Mouse (Mus musculus): ENCODE measurements around the gene Rbms2.
A peak's percentile ranks its signal among the peaks of the same experiment; 100 is the strongest.

The Rbms2 gene

GRCm38 (mm10) chr10:128133650-128134332, 46.3 kb downstream of the Rbms2 start:
- DNase-seq: no peak

- DNase-seq: no peak
Measured at GRCm38 (mm10) chr10:128131812-128132211, 48.3 kb downstream of the Rbms2 start.

DNA sequence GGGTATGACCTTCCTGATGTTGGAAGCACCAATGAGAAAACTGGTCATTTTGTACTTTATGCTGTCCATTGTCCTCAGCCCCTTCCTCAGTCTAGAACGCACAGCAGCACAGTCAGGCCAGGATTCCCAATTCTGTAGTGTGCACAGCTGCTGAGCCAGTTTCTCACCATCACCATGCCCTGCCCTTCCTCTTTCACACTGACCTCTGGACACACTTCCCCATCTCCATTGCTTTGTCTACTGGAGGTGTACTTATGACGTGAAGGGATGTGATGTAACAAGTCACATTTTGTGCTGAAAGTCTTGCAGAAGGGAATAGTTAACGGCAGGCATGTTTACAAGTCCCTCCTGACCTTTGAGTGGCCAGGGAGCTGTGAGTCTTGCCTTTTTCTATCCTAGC, 48.8 kb downstream of the Rbms2 start:
- no peak for DNase-seq

- no peak for DNase-seq
Measured at GRCm38 (mm10) chr10:128128143-128128542, 52.0 kb downstream of the Rbms2 start.

DNA sequence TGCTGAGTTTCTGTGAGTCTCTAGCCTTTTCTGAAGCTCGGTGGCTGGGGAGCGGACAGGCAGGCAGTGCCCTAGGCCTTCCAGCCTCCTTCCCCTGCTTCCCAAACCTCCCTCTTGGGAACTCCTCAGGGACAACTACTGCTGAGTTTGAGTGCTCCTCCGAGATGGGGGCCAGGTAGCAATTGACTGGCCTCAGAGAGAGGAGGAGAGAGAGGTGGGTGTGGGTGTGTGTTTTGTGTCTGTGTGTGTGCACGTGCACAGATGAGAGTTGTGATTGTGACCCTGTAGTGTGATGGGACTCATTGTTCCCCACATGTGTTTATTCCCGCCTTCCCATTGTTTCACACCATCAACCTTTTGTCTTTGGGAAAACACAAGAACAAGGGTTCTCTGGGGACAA, 52.6 kb downstream of the Rbms2 start:
- no peak for DNase-seq

DNA sequence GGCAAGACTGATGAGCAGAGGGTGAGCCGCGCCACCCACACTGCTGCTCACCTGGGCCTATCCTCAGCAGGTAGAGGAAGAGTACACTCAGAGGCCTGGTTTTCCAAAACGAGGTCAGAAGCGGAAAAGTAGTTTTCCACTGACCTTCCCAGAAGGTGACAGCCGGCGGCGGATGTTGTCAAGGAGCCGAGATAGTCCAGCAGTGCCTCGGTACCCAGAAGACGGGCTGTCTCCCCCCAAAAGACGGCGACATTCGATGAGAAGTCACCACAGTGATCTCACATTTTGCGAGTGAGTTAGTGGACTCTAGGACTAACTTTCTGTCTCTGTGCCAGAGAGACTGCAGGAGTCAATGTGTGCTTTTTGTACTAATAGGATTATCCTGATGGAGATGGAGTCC, 54.1 kb downstream of the Rbms2 start:
- DNase-seq: no peak

GRCm38 (mm10) chr10:128124831-128125230, 55.3 kb downstream of the Rbms2 start:
- no peak for DNase-seq

DNA sequence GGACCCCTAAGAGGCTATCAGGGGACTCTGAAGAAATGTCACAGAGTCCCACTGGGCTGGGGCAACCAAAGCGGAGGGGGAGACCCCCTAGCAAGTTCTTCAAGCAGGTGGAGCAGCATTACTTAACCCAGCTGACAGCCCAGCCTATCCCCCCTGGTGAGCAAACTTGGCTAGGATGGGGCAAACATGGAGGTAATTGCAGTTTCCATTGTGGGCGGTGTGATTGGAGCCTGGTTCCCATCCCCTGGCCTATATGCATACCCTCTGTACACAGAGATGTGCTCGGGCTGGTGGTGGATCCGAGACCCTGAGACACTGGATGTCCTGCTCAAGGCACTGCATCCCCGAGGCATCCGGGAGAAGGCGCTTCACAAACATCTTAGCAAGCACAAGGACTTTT, 56.3 kb downstream of the Rbms2 start:
- no peak for DNase-seq

GRCm38 (mm10) chr10:128111227-128111626, 68.9 kb downstream of the Rbms2 start:
- no peak for DNase-seq

DNA sequence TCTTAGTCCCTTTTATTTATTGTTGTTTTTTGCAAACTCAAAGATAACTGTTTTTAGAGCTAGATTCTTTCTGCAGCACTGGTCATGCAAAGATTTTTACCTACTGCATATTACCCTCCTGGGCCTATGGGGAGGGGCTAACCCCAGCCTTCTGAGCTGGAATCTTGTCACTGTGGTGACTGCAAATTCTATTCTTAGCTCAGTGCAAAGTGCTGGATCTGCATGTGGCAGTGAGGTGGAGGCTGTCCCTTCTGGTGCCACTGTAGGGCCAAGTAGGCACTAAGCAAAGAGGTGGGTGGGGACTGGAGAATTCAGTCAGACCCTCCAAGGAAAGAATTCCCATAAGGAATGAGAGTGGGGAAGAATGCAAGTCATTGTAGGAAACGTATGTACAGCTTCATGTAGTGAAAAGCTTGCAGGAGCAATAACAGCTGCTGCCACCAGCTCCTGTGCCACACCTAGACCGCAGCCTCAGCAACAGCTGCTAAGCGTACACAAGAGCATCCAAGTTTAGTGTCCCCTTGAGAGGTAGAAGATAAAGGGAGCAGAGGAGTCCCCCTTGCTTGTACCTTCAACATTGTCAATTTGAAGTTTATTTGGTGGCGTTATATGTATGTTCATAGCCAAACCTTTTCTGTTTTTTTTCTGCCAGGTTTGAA, 69.9 kb downstream of the Rbms2 start:
- DNase-seq: no peak

DNA sequence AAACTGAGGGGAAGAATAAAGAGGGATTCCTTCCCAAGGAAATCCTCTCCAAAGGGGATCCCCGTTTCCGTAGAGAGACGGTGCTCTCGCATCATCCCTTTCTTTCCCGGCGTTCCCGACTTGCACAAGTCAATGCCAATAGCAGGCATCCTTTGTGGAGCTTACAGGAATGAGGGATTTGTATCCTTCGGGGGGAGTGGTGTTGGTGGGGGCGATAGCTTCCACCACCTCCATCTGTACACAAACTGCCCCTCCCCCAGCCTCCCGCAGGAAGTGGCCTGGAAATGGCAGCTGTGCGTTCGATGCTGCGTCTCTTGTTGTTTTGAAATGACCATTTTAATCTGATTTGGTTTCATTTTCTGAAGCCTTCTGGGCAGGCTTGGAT, 82.5 kb downstream of the Rbms2 start:
- DNase-seq: peak; percentile 40 to 70

DNA sequence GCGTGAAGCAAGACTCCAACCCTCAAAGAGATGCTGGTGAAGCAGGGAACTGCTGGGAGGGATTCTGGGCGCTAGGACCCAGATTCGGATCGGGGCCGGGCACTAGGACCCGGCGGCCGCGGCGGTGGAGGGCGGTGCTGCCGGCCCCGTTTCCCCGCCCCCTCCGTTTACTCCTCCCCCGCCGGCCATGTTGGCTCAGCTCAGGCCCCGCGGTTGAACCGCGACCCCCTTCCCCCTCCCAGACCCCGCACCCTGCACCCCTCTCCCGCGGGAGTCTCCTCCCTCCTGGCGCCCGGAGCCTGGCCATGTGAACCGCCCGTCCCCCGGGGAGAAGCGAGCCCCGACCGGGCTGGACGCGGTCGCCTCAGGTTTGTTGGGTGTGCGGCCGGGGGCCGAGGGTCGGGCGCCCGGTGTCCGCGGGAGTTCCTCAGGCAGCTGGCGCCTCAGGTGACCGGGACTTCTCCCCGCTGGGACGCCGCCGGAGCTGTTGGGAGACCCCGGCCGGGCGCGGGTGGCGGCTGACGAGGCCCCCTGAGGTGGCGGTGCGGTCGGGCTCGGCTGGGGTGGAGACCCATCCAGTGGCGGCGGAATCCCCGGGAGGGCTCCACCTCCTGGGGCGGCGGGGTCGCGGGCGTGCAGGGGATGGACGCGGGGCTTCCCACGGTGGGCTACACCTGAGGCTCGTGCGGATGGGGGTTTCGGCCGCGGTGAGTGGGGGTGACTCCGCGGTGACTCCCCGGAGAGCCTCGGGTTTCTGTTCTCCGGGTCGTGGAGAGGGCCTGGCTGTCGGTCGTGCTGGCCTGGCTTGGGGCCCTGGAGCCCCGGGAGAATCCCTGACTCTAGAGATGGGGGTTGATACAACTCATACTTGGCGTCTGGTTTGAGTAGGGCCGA, 83.2 kb downstream of the Rbms2 start:
- DNase-seq: peak; percentile 59 to 65

DNA sequence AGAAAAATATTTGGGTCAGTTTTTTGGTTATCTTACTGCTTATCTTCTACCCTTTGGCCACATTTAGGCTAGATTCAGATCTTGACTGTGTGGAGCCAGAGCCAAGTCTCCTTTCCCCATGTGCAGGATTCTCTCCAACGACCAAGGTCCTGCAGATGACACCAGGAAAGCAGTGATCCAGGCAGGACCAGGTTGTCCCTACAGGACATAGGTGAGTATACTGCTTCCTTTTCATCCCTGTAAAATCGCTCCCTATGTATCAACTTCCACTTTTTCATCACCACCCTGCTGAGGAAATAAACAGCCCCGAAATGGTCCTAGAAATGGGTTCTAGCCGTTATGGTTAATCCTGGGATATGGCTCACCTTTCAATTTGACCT, 83.8 kb downstream of the Rbms2 start:
- DNase-seq: no peak

DNA sequence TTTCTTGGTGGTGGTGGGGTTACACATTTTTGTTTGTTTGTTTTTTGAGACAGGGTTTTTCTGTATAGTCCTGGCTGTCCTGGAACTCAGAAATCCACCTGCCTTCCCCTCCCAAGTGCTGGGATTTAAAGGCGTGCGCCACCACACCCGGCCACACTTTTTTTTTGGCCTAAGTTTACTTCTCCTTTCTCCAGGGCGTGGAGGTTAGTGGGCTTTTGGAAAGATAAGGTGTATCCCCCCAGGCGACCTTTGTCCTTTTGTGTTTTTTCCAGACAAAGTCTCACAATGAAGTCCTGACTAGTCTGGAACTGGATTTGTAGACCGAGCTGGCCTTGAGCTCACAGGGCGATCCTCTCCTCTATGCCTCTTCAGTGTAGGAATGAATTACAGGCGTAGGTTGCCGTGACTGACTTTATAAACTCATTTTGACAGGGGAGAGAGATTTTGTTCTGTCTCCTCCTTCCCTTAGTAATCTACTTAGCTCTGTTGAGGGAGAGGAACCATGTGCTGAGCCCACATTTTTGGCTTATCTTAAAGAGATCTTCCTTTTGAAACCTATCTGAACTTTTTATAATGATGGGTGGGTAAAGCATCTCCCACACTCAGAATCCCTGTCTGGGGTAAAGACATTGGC, 85.0 kb downstream of the Rbms2 start:
- DNase-seq: no peak

- DNase-seq: peak; percentile 93 to 95
Measured at GRCm38 (mm10) chr10:128094340-128094968, 85.6 kb downstream of the Rbms2 start.

DNA sequence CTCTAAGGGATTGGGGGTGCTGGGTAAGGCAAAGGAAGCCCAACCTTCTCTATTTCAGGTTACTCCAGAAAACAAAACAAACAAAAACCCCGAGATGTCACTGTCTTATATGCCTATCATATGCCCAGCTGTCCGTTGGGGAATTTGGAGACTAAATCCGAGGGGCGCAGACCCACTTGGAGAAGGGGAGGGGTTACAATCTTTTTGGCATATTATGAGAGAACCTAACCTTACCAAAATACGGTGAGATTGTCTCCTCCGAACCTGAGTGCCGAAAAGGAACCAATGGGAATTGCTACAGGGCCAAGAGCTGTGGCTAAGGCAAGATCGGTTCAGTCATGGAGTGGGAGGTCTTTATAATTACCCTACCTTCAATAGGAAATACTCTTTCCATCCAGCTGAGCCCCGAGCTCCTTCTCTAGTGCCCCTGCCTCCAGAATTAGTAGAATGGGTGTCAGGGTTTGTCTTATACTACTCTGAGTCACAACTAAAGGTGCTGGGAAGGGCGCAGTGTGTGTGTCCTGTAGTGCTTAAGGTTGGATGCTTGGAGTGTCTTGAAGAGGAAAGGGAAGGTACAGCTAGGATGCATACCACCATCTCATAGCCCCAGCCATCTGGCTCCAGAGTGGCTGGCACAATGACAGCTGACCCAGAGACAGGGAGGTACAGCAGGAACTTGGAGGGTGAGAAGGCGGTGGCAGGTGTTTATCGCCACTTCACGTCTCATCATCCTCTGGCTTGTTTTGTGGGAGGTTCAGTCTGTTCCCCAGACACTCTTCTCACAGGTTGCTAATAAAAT, 86.4 kb downstream of the Rbms2 start:
- peak in 1 of 2 experiments; percentile 44 for DNase-seq

DNA sequence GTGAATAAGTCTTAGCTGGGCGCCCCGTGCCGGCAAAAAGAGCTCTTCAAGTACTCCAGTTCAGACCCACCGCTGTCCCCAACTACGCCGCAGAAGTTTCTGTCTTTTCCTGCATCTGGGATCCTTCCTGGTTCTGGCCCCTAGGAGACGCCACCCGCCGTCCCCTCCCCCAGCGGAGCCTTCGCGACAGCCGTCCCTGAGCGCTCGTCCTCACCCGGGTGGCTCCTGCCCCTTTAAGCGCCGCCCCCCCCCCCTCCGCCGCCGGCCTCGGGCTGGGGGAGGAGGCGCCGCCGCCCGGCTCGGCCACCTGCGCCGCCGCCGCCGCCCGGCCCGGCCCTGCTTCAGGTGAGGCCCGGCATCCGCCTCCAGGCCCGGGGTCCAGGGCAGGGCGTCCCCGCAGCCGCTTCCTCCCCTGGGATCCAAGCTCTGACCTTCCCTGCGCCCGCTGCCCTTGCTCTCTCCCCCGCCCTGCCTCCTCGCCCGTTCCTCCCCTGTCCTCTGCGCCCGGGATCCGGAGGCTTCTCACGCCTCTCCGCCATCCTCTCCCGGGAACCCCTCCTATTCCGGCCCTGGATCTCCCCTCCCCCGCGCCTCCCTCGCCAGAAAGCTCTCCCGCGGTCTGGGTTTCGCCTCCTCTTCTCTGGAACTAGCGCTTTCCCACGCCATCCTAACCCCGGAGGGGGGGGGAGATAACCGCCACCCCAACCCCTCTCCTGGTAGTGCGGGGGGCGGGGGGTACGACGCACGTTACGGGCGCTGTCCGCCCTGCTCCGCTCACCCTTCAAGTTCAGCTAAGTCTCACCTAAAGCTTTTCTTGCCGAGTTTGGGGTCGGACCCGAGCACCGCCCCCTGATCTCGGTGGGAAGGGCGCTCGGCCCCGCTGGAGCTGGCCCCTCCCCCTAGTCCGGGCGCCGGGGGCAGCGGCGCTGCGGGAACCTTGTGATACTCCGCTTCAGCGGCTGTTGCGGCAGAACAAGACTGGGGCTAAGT, 87.3 kb downstream of the Rbms2 start:
- DNase-seq: peak; percentile 75 to 79

GRCm38 (mm10) chr10:128091564-128092505, 88.3 kb downstream of the Rbms2 start, which contains the start of gene Baz2a:
Baz2a (plus strand) TSS chr10:128091577.
- DNase-seq: peak; percentile 77 to 84
